Mouse (Mus musculus) MEL (cell line): Measurements from ENCODE around the gene Ppfia1. TPM values are rescaled to one million over a fixed set of nuclear protein-coding genes. Genes with fewer than 3 reads are reported as not detected.
A peak's percentile ranks its signal among the peaks of the same experiment; 100 is the strongest.

Source experiments
- DNase-seq: peaks from one replicate; pipeline ENCODE4 v3.0.0; 2011; ENCODE audit warnings: low read depth, low spot score
- H3K27ac ChIP-seq: 2 replicates; pipeline ENCODE4 v1.5.1; 2012; ENCODE audit warnings: low read depth, mild to moderate bottlenecking, control low read depth, low read length, moderate library complexity; ENCODE audit not compliant: control insufficient read depth
- H3K27me3 ChIP-seq, 2 experiments: fragments of 150-350 bp in 1 of 2; sonication (generic) in 1 of 2; 2 replicates each; pipeline ENCODE4 v1.6.1; 2012; ENCODE audit warnings: low read length in 2 of 2, mild to moderate bottlenecking in 2 of 2, improper control_type of control experiment in 1 of 2, moderate library complexity in 1 of 2; ENCODE audit not compliant: insufficient read depth in 2 of 2, control insufficient read depth in 1 of 2
- H3K36me3 ChIP-seq, 2 experiments: 2 replicates each; pipeline ENCODE4 v1.6.1; 2012 to 2014; ENCODE audit warnings: low read length in 2 of 2, improper control_type of control experiment in 1 of 2, inconsistent platforms in 1 of 2, mild to moderate bottlenecking in 1 of 2; ENCODE audit not compliant: insufficient read depth in 2 of 2, control insufficient read depth in 1 of 2
- H3K4me1 ChIP-seq, 2 experiments: fragments of 150-350 bp in 1 of 2; sonication (generic) in 1 of 2; 2 replicates each; pipeline ENCODE4 v1.6.1; 2012; ENCODE audit warnings: low read length in 2 of 2, improper control_type of control experiment in 1 of 2, mild to moderate bottlenecking in 1 of 2; ENCODE audit not compliant: insufficient read depth in 2 of 2, control insufficient read depth in 1 of 2
- H3K4me3 ChIP-seq, 2 experiments: fragments of 150-350 bp in 1 of 2; sonication (generic) in 1 of 2; 2 replicates each; pipeline ENCODE4 v1.5.1; 2012; ENCODE audit warnings: low read depth in 2 of 2, low read length in 2 of 2, mild to moderate bottlenecking in 2 of 2, moderate library complexity in 2 of 2, control low read depth in 1 of 2, improper control_type of control experiment in 1 of 2; ENCODE audit not compliant: control insufficient read depth in 1 of 2, insufficient read depth in 1 of 2
- H3K79me2 ChIP-seq: 2 replicates; pipeline ENCODE4 v1.6.1; 2012; ENCODE audit warnings: mild to moderate bottlenecking, low read length, moderate library complexity; ENCODE audit not compliant: control insufficient read depth, poor library complexity, insufficient read depth
- H3K9ac ChIP-seq: 2 replicates; pipeline ENCODE4 v1.6.1; 2012; ENCODE audit warnings: low read depth, mild to moderate bottlenecking, control low read depth, low read length, moderate library complexity; ENCODE audit not compliant: control insufficient read depth, poor library complexity, severe bottlenecking
- H3K9me3 ChIP-seq: fragments of 150-350 bp; sonication (generic); replicated peaks from 2 replicates; pipeline ENCODE4 v1.6.1; 2012; ENCODE audit warnings: mild to moderate bottlenecking, low read length, improper control_type of control experiment, moderate library complexity; ENCODE audit not compliant: insufficient read depth
- BHLHE40 ChIP-seq: IDR thresholded peaks from 2 replicates; pipeline ENCODE4 v1.6.1; 2012; ENCODE audit warnings: low read depth, mild to moderate bottlenecking, inconsistent platforms, low read length, improper control_type of control experiment, borderline replicate concordance
- CHD1 ChIP-seq: IDR thresholded peaks from 2 replicates; pipeline ENCODE4 v1.6.1; 2012; ENCODE audit warnings: low read depth, mild to moderate bottlenecking, inconsistent platforms, low read length, improper control_type of control experiment
- CHD2 ChIP-seq: IDR thresholded peaks from 2 replicates; pipeline ENCODE4 v1.6.1; 2011; ENCODE audit warnings: low read length, improper control_type of control experiment
- CTCF ChIP-seq, 3 experiments: IDR thresholded peaks in 2 of 3; conservative IDR thresholded peaks in 1 of 3; 2 replicates each; pipeline ENCODE4 v1.5.1; 2011 to 2012; ENCODE audit warnings: low read length in 3 of 3, low read depth in 2 of 3, mild to moderate bottlenecking in 2 of 3, improper control_type of control experiment in 1 of 3, inconsistent platforms in 1 of 3, mixed read lengths in 1 of 3, moderate library complexity in 1 of 3; ENCODE audit not compliant: control insufficient read depth in 1 of 3, insufficient read depth in 1 of 3, poor library complexity in 1 of 3, severe bottlenecking in 1 of 3
- E2F4 ChIP-seq: IDR thresholded peaks from 2 replicates; pipeline ENCODE4 v1.6.1; 2011; ENCODE audit warnings: low read depth, low read length, improper control_type of control experiment, borderline replicate concordance
- ELF1 ChIP-seq: IDR thresholded peaks from 2 replicates; pipeline ENCODE4 v1.6.1; 2014; ENCODE audit warnings: low read depth, mild to moderate bottlenecking, inconsistent platforms, low read length, improper control_type of control experiment, moderate library complexity
- EP300 ChIP-seq, 2 experiments: IDR thresholded peaks; 2 replicates each; pipeline ENCODE4 v1.6.1; 2011; ENCODE audit warnings: improper control_type of control experiment in 2 of 2, low read length in 2 of 2, low read depth in 1 of 2, mild to moderate bottlenecking in 1 of 2
- ETS1 ChIP-seq: IDR thresholded peaks from 2 replicates; pipeline ENCODE4 v1.6.1; 2012; ENCODE audit warnings: low read depth, mild to moderate bottlenecking, inconsistent platforms, low read length, improper control_type of control experiment, moderate library complexity
- GATA1 ChIP-seq: IDR thresholded peaks from 2 replicates; pipeline ENCODE4 v1.6.1; 2011; ENCODE audit warnings: low read depth, low read length, improper control_type of control experiment
- HCFC1 ChIP-seq: IDR thresholded peaks from 2 replicates; pipeline ENCODE4 v1.6.1; 2012; ENCODE audit warnings: low read depth, mild to moderate bottlenecking, inconsistent platforms, low read length, improper control_type of control experiment, moderate library complexity
- JUND ChIP-seq: IDR thresholded peaks from 2 replicates; pipeline ENCODE4 v1.6.1; 2011; ENCODE audit warnings: low read depth, mild to moderate bottlenecking, improper control_type of control experiment, low read length
- KAT2A ChIP-seq: conservative IDR thresholded peaks from 2 replicates; pipeline ENCODE4 v1.6.1; 2012; ENCODE audit warnings: low read depth, low read length, improper control_type of control experiment, inconsistent platforms
- MAFK ChIP-seq: IDR thresholded peaks from 2 replicates; pipeline ENCODE4 v1.6.1; 2011; ENCODE audit warnings: low read depth, mild to moderate bottlenecking, low read length, improper control_type of control experiment, borderline replicate concordance
- MAZ ChIP-seq: IDR thresholded peaks from 2 replicates; pipeline ENCODE4 v1.6.1; 2012; ENCODE audit warnings: low read depth, mild to moderate bottlenecking, inconsistent platforms, low read length, improper control_type of control experiment
- MEF2A ChIP-seq: IDR thresholded peaks from 2 replicates; pipeline ENCODE4 v1.6.1; 2014; ENCODE audit warnings: low read depth, mild to moderate bottlenecking, inconsistent platforms, low read length, improper control_type of control experiment; ENCODE audit not compliant: poor library complexity, insufficient replicate concordance, severe bottlenecking; ENCODE audit errors: extremely low read depth
- MXI1 ChIP-seq: IDR thresholded peaks from 2 replicates; pipeline ENCODE4 v1.6.1; 2011; ENCODE audit warnings: mild to moderate bottlenecking, low read depth, low read length, improper control_type of control experiment
- MYB ChIP-seq: IDR thresholded peaks from 2 replicates; pipeline ENCODE4 v1.6.1; 2011; ENCODE audit warnings: mild to moderate bottlenecking, low read depth, low read length, improper control_type of control experiment
- MYC ChIP-seq: IDR thresholded peaks from 2 replicates; pipeline ENCODE4 v1.6.1; 2011; ENCODE audit warnings: low read depth, mild to moderate bottlenecking, low read length, improper control_type of control experiment, moderate library complexity
- NELFE ChIP-seq: IDR thresholded peaks from 2 replicates; pipeline ENCODE4 v1.6.1; 2011; ENCODE audit warnings: low read depth, low read length, improper control_type of control experiment
- NRF1 ChIP-seq: IDR thresholded peaks from 2 replicates; pipeline ENCODE4 v1.6.1; 2014; ENCODE audit warnings: low read depth, mild to moderate bottlenecking, inconsistent platforms, low read length, improper control_type of control experiment, moderate library complexity; ENCODE audit not compliant: poor library complexity, insufficient read depth, severe bottlenecking
- POLR2A ChIP-seq, 2 experiments: IDR thresholded peaks; 2 replicates each; pipeline ENCODE4 v1.6.1; 2011 to 2012; ENCODE audit warnings: low read length in 2 of 2, mild to moderate bottlenecking in 2 of 2, control low read depth in 1 of 2, improper control_type of control experiment in 1 of 2, low read depth in 1 of 2, moderate library complexity in 1 of 2; ENCODE audit not compliant: control insufficient read depth in 1 of 2, insufficient read depth in 1 of 2, poor library complexity in 1 of 2
- POLR2AphosphoS5 ChIP-seq: IDR thresholded peaks from 2 replicates; pipeline ENCODE4 v1.6.1; 2012; ENCODE audit warnings: low read depth, borderline replicate concordance, mild to moderate bottlenecking, inconsistent platforms, low read length, moderate library complexity, mixed read lengths
- RAD21 ChIP-seq: IDR thresholded peaks from 2 replicates; pipeline ENCODE4 v1.6.1; 2011; ENCODE audit warnings: mild to moderate bottlenecking, low read depth, low read length, improper control_type of control experiment
- RCOR1 ChIP-seq: IDR thresholded peaks from 2 replicates; pipeline ENCODE4 v1.6.1; 2012; ENCODE audit warnings: low read depth, mild to moderate bottlenecking, inconsistent platforms, low read length, improper control_type of control experiment
- SIN3A ChIP-seq: IDR thresholded peaks from 2 replicates; pipeline ENCODE4 v1.6.1; 2012; ENCODE audit warnings: low read length, improper control_type of control experiment, inconsistent platforms
- SMC3 ChIP-seq: IDR thresholded peaks from 2 replicates; pipeline ENCODE4 v1.6.1; 2011; ENCODE audit warnings: low read depth, low read length, improper control_type of control experiment
- TAL1 ChIP-seq: IDR thresholded peaks from 2 replicates; pipeline ENCODE4 v1.6.1; 2012; ENCODE audit warnings: mild to moderate bottlenecking, inconsistent platforms, low read length, moderate library complexity, mixed read lengths
- TBP ChIP-seq: IDR thresholded peaks from 2 replicates; pipeline ENCODE4 v1.8.0; 2011; ENCODE audit warnings: low read depth, low read length, improper control_type of control experiment
- TCF12 ChIP-seq: IDR thresholded peaks from 2 replicates; pipeline ENCODE4 v1.6.1; 2014; ENCODE audit warnings: low read depth, mild to moderate bottlenecking, inconsistent platforms, low read length, improper control_type of control experiment, moderate library complexity
- UBTF ChIP-seq: IDR thresholded peaks from 2 replicates; pipeline ENCODE4 v1.6.1; 2012; ENCODE audit warnings: low read depth, mild to moderate bottlenecking, inconsistent platforms, low read length, improper control_type of control experiment, moderate library complexity, borderline replicate concordance; ENCODE audit not compliant: insufficient read depth
- USF1 ChIP-seq: IDR thresholded peaks from 2 replicates; pipeline ENCODE4 v1.6.1; 2014; ENCODE audit warnings: low read depth, mild to moderate bottlenecking, inconsistent platforms, low read length, improper control_type of control experiment, moderate library complexity
- USF2 ChIP-seq, 2 experiments: IDR thresholded peaks; 2 replicates each; pipeline ENCODE4 v1.6.1; 2011 to 2012; ENCODE audit warnings: improper control_type of control experiment in 2 of 2, low read length in 2 of 2, borderline replicate concordance in 1 of 2, inconsistent platforms in 1 of 2, low read depth in 1 of 2, mild to moderate bottlenecking in 1 of 2; ENCODE audit not compliant: insufficient read depth in 1 of 2
- ZC3H11A ChIP-seq: IDR thresholded peaks from 2 replicates; pipeline ENCODE4 v1.6.1; 2012; ENCODE audit warnings: low read depth, mild to moderate bottlenecking, inconsistent platforms, low read length, improper control_type of control experiment
- ZKSCAN1 ChIP-seq: IDR thresholded peaks from 2 replicates; pipeline ENCODE4 v1.6.1; 2012; ENCODE audit warnings: low read depth, mild to moderate bottlenecking, inconsistent platforms, low read length, improper control_type of control experiment, moderate library complexity
- ZMIZ1 ChIP-seq: IDR thresholded peaks from 2 replicates; pipeline ENCODE4 v1.6.1; 2012; ENCODE audit warnings: low read depth, mild to moderate bottlenecking, inconsistent platforms, low read length, improper control_type of control experiment, moderate library complexity
- ZNF384 ChIP-seq: IDR thresholded peaks from 2 replicates; pipeline ENCODE4 v1.6.1; 2012; ENCODE audit warnings: low read depth, mild to moderate bottlenecking, inconsistent platforms, low read length, improper control_type of control experiment
- polyA plus RNA-seq, 2 experiments: library from polyadenylated mRNA; stranded (reverse) in 1 of 2; unstranded in 1 of 2; fragments of >175 nt in 1 of 2; fragments of >200 nt in 1 of 2; gene quantifications; 2 replicates each; pipeline versions ENCODE4 v1.2.1 to v1.2.4; 2012; ENCODE audit warnings: low replicate concordance in 2 of 2, low read depth in 1 of 2; ENCODE audit not compliant: insufficient read length in 2 of 2, insufficient read depth in 1 of 2, missing spikeins in 1 of 2
- total RNA-seq: library from RNA; depleted of rRNA; stranded (reverse); fragments of 300-350 nt; gene quantifications from 2 replicates; pipeline ENCODE4 v1.2.3, GENCODE M21; 2012

The Ppfia1 gene
- total and polyA plus RNA-seq, 3 experiments: 38.5 to 53.1 TPM; not detected in 1

- DNase-seq: peak; percentile 97
- H3K27ac ChIP-seq: peak within 1 kb of the TSS; percentile 76
- TF ChIP-seq RAD21: no peak
- TF ChIP-seq E2F4: peak; percentile 88; the same call in 1 of the 2 replicates
- no peak for TF ChIP-seq ZNF384
- TF ChIP-seq NELFE: peak; percentile 67
- no peak; the same call in 1 of the 2 replicates for TF ChIP-seq MYC
- no peak for TF ChIP-seq SMC3
- TF ChIP-seq USF1: no peak
- TF ChIP-seq KAT2A: no peak; the same call in 1 of the 2 replicates
- TF ChIP-seq CHD1: no peak
- TF ChIP-seq TBP: 0 out of 2 replicates have a peak, but pooled peaks have one; percentile 45
- peak; percentile 97 for TF ChIP-seq SIN3A
- no peak for TF ChIP-seq ZMIZ1
- peak in 1 of 2 experiments; percentile 84; a peak in 3 of 4 replicates for TF ChIP-seq POLR2A (IDR thresholded peaks at IDR 0.05; ENCODE audit: control insufficient read depth in 1 of 2, insufficient read depth in 1 of 2, low read depth in 1 of 2, low read length in 2 of 2, poor library complexity in 1 of 2)
- no peak for TF ChIP-seq ZKSCAN1
- TF ChIP-seq CTCF (IDR thresholded peaks at IDR 0.05 in 2 of 3, conservative IDR thresholded peaks at IDR 0.05 in 1 of 3; ENCODE audit: control insufficient read depth in 1 of 3, insufficient read depth in 1 of 3, low read depth in 2 of 3, low read length in 3 of 3, poor library complexity in 1 of 3, severe bottlenecking in 1 of 3): no peak
- TF ChIP-seq ELF1: peak; percentile 98
- TF ChIP-seq CHD2: peak; percentile 98
- TF ChIP-seq MEF2A: no peak
- peak; percentile 31; the same call in 1 of the 2 replicates for TF ChIP-seq ETS1
- TF ChIP-seq ZC3H11A: no peak
- no peak for TF ChIP-seq MYB
- peak; percentile 95; the same call in 1 of the 2 replicates for TF ChIP-seq JUND
- no peak for TF ChIP-seq MAZ
- no peak for TF ChIP-seq USF2 (IDR thresholded peaks at IDR 0.05; ENCODE audit: borderline replicate concordance in 1 of 2, insufficient read depth in 1 of 2, low read depth in 1 of 2, low read length in 2 of 2)
- TF ChIP-seq TCF12: no peak
- no peak for TF ChIP-seq POLR2AphosphoS5
- no peak for TF ChIP-seq GATA1
- no peak for TF ChIP-seq UBTF
- TF ChIP-seq EP300 (IDR thresholded peaks at IDR 0.05; ENCODE audit: low read depth in 1 of 2, low read length in 2 of 2): no peak
- TF ChIP-seq BHLHE40: no peak
- TF ChIP-seq TAL1: no peak
- peak; percentile 96 for TF ChIP-seq HCFC1
- no peak for TF ChIP-seq RCOR1
- peak; percentile 89 for TF ChIP-seq MXI1
- TF ChIP-seq MAFK: no peak
- peak; percentile 93 for TF ChIP-seq NRF1
Measured at GRCm38 (mm10) chr7:144582284-144582980, 28.9 kb upstream of the Ppfia1 start, which contains the start of gene Fadd. Fadd (minus strand) TSS chr7:144582463.

More at GRCm38 (mm10) chr7:144582284-144582980, 28.9 kb upstream of the Ppfia1 start, which contains the start of gene Fadd:
- Histone ChIP-seq H3K79me2 (peaks cover 8% of the 10 kb centered on the region), H3K27me3 (no peaks in the 10 kb centered on the region), H3K9me3 (no peaks in the 10 kb centered on the region), H3K9ac (peak within 1 kb of the TSS; percentile 76), H3K4me1 (peaks cover 3 to 15% of the 10 kb centered on the region in 2 experiments), H3K4me3 (peak within 1 kb of the TSS; percentile 59 to 75), H3K36me3 (peaks cover 0 to 4% of the 10 kb centered on the region in 2 experiments; a peak in 2 of 4 replicates)
